Mouse (Mus musculus) olfactory bulb, adult 2 months (tissue): ENCODE measurements around the gene Car2.

Source experiments
- CTCF ChIP-seq: fragments of 200-500 bp; IDR thresholded peaks from 2 replicates; pipeline ENCODE4 v1.5.1; 2012; ENCODE audit warnings: low read depth, mild to moderate bottlenecking, low read length, moderate library complexity; ENCODE audit not compliant: insufficient read depth
- POLR2A ChIP-seq: fragments of 200-500 bp; IDR thresholded peaks from 2 replicates; pipeline ENCODE4 v1.6.1; 2012; ENCODE audit warnings: mild to moderate bottlenecking, low read depth, low read length, moderate library complexity; ENCODE audit not compliant: insufficient read depth

- TF ChIP-seq CTCF: no peak
- TF ChIP-seq POLR2A: no peak
Observed at GRCm38 (mm10) chr3:14862654-14863021, 23.4 kb upstream of the Car2 start.
